Mouse (Mus musculus): ENCODE results near the gene Psmd2. TPM values are rescaled to one million over a fixed set of nuclear protein-coding genes. Genes with fewer than 3 reads are reported as not detected.

Psmd2 gene
- polyA plus RNA-seq, 1 experiment from 2014 or later, result 397 TPM

DNA sequence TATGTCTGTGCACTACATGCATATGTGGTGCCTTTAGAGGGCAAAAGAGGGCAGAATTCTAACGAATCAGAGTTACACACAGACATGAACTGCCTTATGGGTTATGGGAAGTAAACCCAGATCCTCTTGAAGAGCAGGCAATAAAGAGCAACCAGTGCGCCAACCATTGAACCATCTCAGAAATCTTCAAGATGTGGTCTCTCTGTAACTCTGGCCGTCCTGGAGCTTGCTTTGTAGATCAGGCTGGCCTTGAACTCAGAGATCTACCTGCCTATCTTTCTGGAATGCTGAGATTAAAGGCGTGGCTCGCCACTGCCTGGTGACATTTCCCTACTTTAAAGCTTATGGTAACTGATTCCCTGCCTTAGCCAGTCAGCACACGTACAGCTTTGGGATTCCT is 20.4 kb downstream of the Psmd2 start:
- Histone ChIP-seq H3K36me3 (peaks cover 17% of the 10 kb centered on the region), H3K9me3 (replicated peaks) (no peaks in the 10 kb centered on the region), H3K4me2 (replicated peaks) (peak overlapping the region; percentile 98), H3K4me1 (peaks cover 19% of the 10 kb centered on the region), H3K27me3 (no peaks in the 10 kb centered on the region), H3K4me3 (peak overlapping the region; percentile 86; the same call in 1 of the 2 replicates), H3K27ac (no peak overlapping the region), H3K9ac (no peak overlapping the region)
- WGBS, result 26% methylated on average over 6 of the region's 6 CpGs
- ATAC-seq (ENCODE audit: low FRiP score), result no peak

DNA sequence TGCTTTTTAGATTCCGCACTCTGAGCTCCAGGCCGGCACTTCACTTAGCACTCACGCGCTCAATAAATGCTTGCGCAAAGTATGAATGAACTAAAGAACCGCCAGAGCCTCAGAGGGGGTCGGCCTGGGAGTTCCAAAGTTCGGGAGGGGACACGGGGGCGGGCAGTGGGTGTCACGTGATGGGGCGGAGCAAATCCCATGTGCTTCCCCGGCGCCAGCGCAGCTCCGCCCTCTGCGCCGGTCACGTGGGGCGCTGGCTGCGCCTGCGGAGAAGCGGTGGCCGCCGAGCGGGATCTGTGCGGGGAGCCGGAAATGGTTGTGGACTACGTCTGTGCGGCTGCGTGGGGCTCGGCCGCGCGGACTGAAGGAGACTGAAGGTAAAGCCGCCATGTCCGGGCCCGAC is 21.0 kb downstream of the Psmd2 start:
- Histone ChIP-seq H3K36me3 (peaks cover 23% of the 10 kb centered on the region), H3K9me3 (replicated peaks) (no peaks in the 10 kb centered on the region), H3K4me1 (peaks cover 19% of the 10 kb centered on the region), H3K4me2 (replicated peaks) (peak overlapping the region; percentile 98), H3K27ac (peak overlapping the region; percentile 97), H3K27me3 (no peaks in the 10 kb centered on the region), H3K9ac (peak overlapping the region; percentile 99), H3K4me3 (peak overlapping the region; percentile 86)
- 0% methylated on average over 36 of the region's 38 CpGs for WGBS
- ATAC-seq (ENCODE audit: low FRiP score), result peak; percentile 96

DNA sequence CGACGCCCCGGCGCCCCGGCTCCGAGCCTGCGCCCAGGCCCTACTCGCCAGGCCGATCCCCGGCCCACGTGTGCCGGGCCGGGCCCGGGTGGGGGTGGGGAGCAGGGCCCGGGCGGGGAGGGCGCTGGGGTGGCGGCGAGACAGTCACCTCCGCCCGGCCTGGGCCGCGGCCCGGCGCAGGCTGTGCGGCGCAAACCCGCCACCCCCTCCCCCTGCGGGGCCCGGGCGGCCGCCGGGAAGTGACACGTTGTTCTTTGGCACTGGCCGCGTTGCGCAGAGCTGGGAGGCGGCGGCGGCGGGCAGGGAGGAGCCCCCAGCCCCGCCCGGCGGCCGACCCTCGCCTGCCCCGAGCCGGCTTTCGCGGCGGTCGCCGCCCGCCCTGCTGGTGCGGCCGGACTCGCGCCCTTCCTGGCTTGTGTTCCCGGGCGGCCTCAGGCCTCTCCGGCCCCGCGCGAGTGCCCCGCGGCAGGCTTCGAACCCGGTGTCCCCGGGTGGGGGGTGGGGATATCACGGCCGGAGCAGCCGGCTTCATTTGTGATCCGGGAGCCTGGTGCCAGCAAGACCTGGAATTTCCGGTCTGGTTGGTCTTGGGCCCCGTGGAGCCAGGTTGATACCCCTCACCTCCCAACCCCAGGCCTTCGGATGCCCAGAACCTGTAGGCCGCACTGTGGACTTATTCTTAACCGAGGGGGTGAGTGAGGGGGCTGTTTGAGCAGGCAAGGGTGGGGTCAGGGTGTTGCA is 21.7 kb downstream of the Psmd2 start:
- under 1% methylated on average over 42 of the region's 78 CpGs for WGBS
- Histone ChIP-seq H3K36me3 (peaks cover 29% of the 10 kb centered on the region), H3K4me3 (peak overlapping the region; percentile 86), H3K9me3 (replicated peaks) (no peaks in the 10 kb centered on the region), H3K4me2 (replicated peaks) (peak overlapping the region; percentile 98), H3K27me3 (no peaks in the 10 kb centered on the region), H3K9ac (peak overlapping the region; percentile 99), H3K4me1 (peaks cover 19% of the 10 kb centered on the region), H3K27ac (peak overlapping the region; percentile 97)
- peak; percentile 88 for ATAC-seq (ENCODE audit: low FRiP score)

DNA sequence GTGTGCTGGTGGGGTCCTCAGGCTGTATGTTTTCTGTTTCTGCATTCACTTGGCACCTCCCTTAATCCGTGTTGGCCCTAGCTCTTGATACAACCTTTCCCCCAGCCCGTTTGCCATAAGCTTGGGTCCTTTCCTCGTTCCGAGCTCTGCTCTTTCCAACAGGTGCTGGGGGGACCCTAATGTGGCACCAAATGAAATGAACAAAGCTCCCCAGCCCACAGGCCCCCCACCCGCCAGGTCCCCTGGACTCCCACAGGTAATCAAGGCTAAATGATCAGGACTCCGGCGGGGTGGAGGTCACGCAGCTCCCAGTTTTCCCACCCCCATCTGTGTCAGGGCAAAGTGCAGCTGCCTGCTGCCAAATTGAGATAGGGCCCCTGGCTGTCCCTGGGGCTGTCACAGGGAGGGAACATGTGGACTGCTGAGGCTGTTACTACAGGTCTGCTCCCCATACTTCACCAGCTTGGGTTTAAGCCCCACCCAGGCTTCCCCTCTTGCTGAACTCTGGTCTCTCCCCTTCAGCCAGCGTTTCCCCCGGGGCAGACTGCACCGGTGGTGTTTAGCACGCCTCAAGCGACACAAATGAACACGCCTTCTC is 22.4 kb downstream of the Psmd2 start:
- WGBS, result 11% methylated on average over 14 of the region's 14 CpGs
- ATAC-seq (ENCODE audit: low FRiP score), result no peak
- H3K27me3 ChIP-seq, result no peaks in the 10 kb centered on the region
- no peaks in the 10 kb centered on the region for H3K9me3 ChIP-seq (replicated peaks)
- H3K4me3 ChIP-seq, result peak overlapping the region; percentile 86
- H3K27ac ChIP-seq, result peak overlapping the region; percentile 97; the same call in 1 of the 2 replicates
- H3K9ac ChIP-seq, result peak overlapping the region; percentile 99
- peaks cover 36% of the 10 kb centered on the region for H3K36me3 ChIP-seq
- peak overlapping the region; percentile 98 for H3K4me2 ChIP-seq (replicated peaks)
- peaks cover 19% of the 10 kb centered on the region for H3K4me1 ChIP-seq

DNA sequence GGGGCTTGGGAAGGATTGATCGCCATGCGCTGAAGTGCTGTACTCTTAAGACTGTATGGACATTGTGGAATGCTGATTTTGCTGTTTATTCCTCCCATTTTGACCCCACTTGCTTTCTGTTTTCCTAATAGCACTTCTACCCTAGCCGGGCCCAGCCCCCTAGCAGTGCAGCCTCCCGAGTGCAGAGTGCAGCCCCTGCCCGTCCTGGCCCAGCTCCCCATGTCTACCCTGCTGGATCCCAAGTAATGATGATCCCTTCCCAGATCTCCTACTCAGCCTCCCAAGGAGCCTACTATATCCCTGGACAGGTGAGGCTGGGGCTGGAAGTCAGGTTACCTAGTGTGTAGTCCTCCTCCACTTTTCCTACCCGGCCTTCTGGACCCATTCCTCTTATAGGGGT is 23.8 kb downstream of the Psmd2 start:
- H3K27me3 ChIP-seq, result no peaks in the 10 kb centered on the region
- no peak overlapping the region for H3K4me3 ChIP-seq
- ATAC-seq (ENCODE audit: low FRiP score), result no peak
- H3K9me3 ChIP-seq (replicated peaks), result no peaks in the 10 kb centered on the region
- H3K9ac ChIP-seq, result 0 out of 2 replicates have a peak overlapping the region, but pooled peaks have one; percentile 8
- WGBS, result 87% methylated on average over 6 of the region's 6 CpGs
- 0 out of 2 replicates have a peak overlapping the region, but pooled peaks have one; percentile 98 for H3K4me2 ChIP-seq (replicated peaks)
- H3K27ac ChIP-seq, result no peak overlapping the region
- H3K36me3 ChIP-seq, result peaks cover 50% of the 10 kb centered on the region
- H3K4me1 ChIP-seq, result peaks cover 19% of the 10 kb centered on the region

DNA sequence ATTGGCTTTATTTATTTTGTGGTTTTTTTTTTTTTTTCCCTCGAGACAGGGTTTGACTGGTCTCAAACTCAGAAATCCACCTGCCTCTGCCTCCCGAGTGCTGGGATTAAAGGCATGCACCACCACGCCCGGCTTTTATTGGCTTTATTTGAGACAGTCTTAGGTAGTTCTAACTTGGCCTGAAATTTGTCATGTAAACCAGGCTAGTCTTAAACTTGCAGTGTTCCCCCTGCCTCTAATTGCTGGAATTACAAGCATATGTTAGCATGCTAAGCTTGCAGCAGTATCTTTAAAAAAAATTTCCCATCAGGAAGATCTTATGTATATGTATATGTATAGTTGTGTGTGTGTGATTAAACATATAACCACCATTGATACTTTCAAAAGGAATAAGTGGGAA is 25.2 kb downstream of the Psmd2 start:
- H3K4me3 ChIP-seq, result no peak overlapping the region
- H3K27me3 ChIP-seq, result no peaks in the 10 kb centered on the region
- H3K4me1 ChIP-seq, result peaks cover 19% of the 10 kb centered on the region
- no peak overlapping the region for H3K4me2 ChIP-seq (replicated peaks)
- peaks cover 65% of the 10 kb centered on the region for H3K36me3 ChIP-seq
- ATAC-seq (ENCODE audit: low FRiP score), result no peak
- 93% methylated on average over 4 of the region's 4 CpGs for WGBS
- H3K9ac ChIP-seq, result no peak overlapping the region
- no peak overlapping the region for H3K27ac ChIP-seq
- H3K9me3 ChIP-seq (replicated peaks), result no peaks in the 10 kb centered on the region

DNA sequence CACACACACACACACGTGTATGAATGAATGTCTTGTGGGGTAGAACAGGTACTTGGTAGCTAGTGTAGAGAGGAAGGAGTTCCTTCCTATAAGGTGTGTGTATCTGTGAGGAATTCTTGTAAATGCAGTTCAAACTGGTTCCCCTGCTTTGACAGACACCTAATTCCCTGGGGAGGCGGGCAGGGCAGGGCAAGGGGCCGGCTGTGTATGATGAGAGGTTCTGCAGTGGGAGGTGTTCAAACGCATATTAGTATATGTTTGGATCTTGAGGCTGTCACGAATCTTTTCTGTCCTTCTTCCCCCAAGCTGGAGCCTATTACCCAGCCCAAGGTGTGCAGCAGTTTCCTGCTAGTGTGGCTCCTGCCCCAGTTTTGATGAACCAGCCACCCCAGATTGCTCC is 25.9 kb downstream of the Psmd2 start:
- Histone ChIP-seq H3K36me3 (peaks cover 72% of the 10 kb centered on the region), H3K9ac (no peak overlapping the region), H3K4me3 (no peak overlapping the region), H3K4me2 (replicated peaks) (no peak overlapping the region), H3K27me3 (no peaks in the 10 kb centered on the region), H3K4me1 (peaks cover 19% of the 10 kb centered on the region), H3K9me3 (replicated peaks) (no peaks in the 10 kb centered on the region), H3K27ac (no peak overlapping the region)
- ATAC-seq (ENCODE audit: low FRiP score), result no peak
- 75% methylated on average over 5 of the region's 5 CpGs for WGBS

DNA sequence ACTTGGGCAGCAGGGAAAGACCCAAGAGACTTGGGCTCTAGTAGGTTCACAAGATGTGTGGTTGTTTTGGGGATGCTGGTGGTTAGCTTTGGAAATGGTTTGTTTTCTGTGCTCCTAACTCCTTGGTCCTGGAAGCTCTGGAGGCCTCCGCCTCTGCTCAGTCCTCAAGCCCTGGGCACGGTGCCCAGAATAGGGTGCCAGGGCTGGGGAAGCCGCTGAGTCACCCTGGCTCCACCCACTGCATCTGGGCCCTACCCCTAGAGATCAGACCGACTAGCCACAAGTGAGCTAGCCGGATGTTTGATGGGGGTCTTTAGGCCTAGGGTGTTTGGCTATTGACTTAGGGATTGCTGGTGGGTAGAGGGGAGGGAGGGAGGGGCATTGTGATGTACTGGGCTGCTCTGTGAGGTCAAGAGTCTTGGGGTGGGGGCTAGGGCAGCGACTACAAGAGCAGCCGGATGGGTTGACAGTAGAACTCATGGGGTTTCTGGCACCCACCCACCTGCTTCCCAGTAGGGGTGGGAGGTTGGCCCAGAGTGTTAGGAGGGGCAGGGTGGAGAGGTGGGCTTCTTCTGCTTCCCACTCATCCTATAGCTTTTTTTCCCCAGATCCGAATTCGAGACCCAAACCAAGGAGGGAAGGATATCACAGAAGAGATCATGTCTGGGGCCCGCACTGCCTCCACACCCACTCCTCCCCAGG is 26.7 kb downstream of the Psmd2 start:
- no peak for ATAC-seq (ENCODE audit: low FRiP score)
- no peaks in the 10 kb centered on the region for H3K9me3 ChIP-seq (replicated peaks)
- no peak overlapping the region for H3K9ac ChIP-seq
- H3K4me2 ChIP-seq (replicated peaks), result no peak overlapping the region
- no peak overlapping the region for H3K4me3 ChIP-seq
- WGBS, result 80% methylated on average over 9 of the region's 10 CpGs
- H3K27ac ChIP-seq, result no peak overlapping the region
- no peaks in the 10 kb centered on the region for H3K27me3 ChIP-seq
- H3K36me3 ChIP-seq, result peaks cover 79% of the 10 kb centered on the region
- H3K4me1 ChIP-seq, result peaks cover 19% of the 10 kb centered on the region

DNA sequence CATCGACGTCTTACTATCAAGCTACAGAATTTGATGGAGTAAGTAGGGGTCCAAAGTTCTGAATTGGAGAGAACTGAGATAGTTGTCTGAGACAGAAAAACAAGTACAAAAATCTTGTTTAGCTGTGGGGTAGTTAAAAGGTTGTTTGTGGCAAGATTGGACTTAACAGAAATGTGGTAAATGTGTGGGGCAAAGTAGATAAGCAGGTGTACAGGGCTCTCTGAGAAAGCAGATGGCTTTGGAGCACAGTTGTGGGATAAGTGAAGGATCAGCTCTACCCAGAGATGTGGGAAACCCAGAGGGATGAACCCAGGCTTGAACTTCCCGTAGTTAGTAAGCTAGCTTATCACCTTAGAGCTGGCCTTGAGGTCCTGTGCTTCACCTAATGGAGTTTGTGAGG is 39.3 kb downstream of the Psmd2 start:
- no peak overlapping the region for H3K4me3 ChIP-seq
- no peaks in the 10 kb centered on the region for H3K27me3 ChIP-seq
- H3K27ac ChIP-seq, result no peak overlapping the region
- H3K4me2 ChIP-seq (replicated peaks), result no peak overlapping the region
- H3K9ac ChIP-seq, result no peak overlapping the region
- WGBS, result 93% methylated on average over 3 of the region's 3 CpGs
- peaks cover 60% of the 10 kb centered on the region for H3K36me3 ChIP-seq
- ATAC-seq (ENCODE audit: low FRiP score), result no peak
- H3K9me3 ChIP-seq (replicated peaks), result no peaks in the 10 kb centered on the region
- H3K4me1 ChIP-seq, result peaks cover 31% of the 10 kb centered on the region

DNA sequence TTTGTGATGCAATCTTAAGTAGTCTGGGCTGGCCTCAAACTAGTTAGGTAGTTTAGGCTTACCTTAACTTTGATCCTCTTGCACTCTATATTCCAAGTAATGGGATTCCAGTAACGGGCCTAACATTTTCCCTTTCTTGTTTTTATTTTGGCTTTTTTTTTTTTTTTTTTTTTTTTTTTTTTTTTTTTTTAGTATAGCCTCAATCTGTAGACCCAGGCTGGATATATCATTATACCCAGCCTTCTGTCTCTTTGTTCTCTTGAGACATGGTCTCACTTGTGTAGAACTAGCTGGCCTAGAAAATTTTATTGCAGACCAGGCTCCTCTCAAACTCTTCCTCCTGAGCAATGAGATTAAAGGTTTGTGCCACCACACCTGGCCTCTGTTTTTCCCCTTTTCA is 40.2 kb downstream of the Psmd2 start:
- H3K4me2 ChIP-seq (replicated peaks), result no peak overlapping the region
- no peak overlapping the region for H3K27ac ChIP-seq
- H3K4me3 ChIP-seq, result no peak overlapping the region
- H3K4me1 ChIP-seq, result peaks cover 39% of the 10 kb centered on the region
- H3K27me3 ChIP-seq, result no peaks in the 10 kb centered on the region
- H3K9me3 ChIP-seq (replicated peaks), result no peaks in the 10 kb centered on the region
- no peak overlapping the region for H3K9ac ChIP-seq
- 81% methylated on average over 1 of the region's 1 CpGs for WGBS
- ATAC-seq (ENCODE audit: low FRiP score), result no peak
- peaks cover 52% of the 10 kb centered on the region for H3K36me3 ChIP-seq

DNA sequence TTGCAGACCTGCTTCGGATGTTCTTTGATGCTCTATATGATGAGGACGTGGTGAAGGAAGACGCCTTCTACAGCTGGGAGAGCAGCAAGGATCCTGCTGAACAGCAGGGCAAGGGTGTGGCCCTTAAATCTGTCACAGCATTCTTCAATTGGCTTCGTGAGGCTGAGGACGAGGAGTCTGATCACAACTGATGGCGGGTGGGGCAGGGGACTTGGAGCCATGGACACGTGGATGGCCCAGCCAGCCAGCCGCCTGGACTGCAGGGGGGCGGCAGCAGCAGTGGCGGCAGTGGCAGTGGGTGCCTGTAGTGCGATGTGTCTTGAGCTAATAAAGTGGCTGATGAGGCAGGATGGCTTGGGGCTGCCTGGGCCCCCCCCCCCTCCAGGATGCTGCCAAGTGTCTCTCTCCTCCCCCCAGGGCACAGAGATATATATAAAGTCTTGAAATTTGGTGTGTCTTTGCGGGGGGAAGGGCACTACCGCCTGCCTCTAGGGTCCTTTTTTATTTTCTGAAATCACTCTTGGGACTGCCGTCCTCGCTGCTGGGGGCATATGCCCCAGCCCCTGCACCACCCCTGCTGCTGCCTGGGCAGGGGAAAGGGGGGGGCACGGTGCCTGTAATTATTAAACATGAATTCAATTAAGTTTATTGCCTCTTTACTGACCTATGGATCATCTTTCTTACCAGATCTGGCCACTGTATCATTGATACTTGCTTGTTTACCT is 41.0 kb downstream of the Psmd2 start:
- Histone ChIP-seq H3K9ac (0 out of 2 replicates have a peak overlapping the region, but pooled peaks have one; percentile 25), H3K4me3 (peak overlapping the region; percentile 61; the same call in 1 of the 2 replicates), H3K36me3 (peaks cover 44% of the 10 kb centered on the region), H3K9me3 (replicated peaks) (no peaks in the 10 kb centered on the region), H3K27ac (peak overlapping the region; percentile 94), H3K4me2 (replicated peaks) (peak overlapping the region; percentile 77), H3K27me3 (no peaks in the 10 kb centered on the region), H3K4me1 (peaks cover 42% of the 10 kb centered on the region)
- 35% methylated on average over 16 of the region's 16 CpGs for WGBS
- 0 out of 2 replicates have a peak, but pooled peaks have one; percentile 0 for ATAC-seq (ENCODE audit: low FRiP score)
